Mouse (Mus musculus) monocyte, adult 5-6 weeks (primary cell): ENCODE measurements around the gene Kdm2b. TPM values are rescaled to one million over a fixed set of nuclear protein-coding genes. Genes with fewer than 3 reads are reported as not detected.

Experiments
- ATAC-seq: fragments of 153-309, 156-312 bp; replicated peaks from 2 replicates; pipeline ENCODE4 v1.8.0; 2017; ENCODE audit warnings: mild to moderate bottlenecking; ENCODE audit not compliant: low TSS enrichment, insufficient number of reproducible peaks, severe bottlenecking, poor library complexity, low FRiP score
- total RNA-seq: library from RNA; stranded (forward); fragments of 200-1000, 200-491, 200-594 nt; gene quantifications from 3 replicates; pipeline ENCODE4 v1.2.3, GENCODE M21; 2017

Kdm2b gene
- total RNA-seq, 1 experiment from 2014 or later: 24.1 TPM

- ATAC-seq: 0 out of 2 replicates have a peak, but pooled peaks have one; percentile 22
Measured at GRCm38 (mm10) chr5:122950329-122950953, 39.2 kb downstream of the Kdm2b start.

- ATAC-seq: 0 out of 2 replicates have a peak, but pooled peaks have one; percentile 18
Measured at GRCm38 (mm10) chr5:122949101-122949500, 40.5 kb downstream of the Kdm2b start.

GRCm38 (mm10) chr5:122947534-122947933 is 42.1 kb downstream of the Kdm2b start:
- ATAC-seq: no peak

- ATAC-seq: no peak
Measured at GRCm38 (mm10) chr5:122938676-122939075, 50.9 kb downstream of the Kdm2b start.

- no peak for ATAC-seq
Measured at GRCm38 (mm10) chr5:122937958-122938540, 51.6 kb downstream of the Kdm2b start.

GRCm38 (mm10) chr5:122937031-122937430 is 52.6 kb downstream of the Kdm2b start:
- no peak for ATAC-seq

- no peak for ATAC-seq
Measured at GRCm38 (mm10) chr5:122935810-122936209, 53.8 kb downstream of the Kdm2b start.

GRCm38 (mm10) chr5:122930991-122931390 is 58.6 kb downstream of the Kdm2b start:
- no peak for ATAC-seq

GRCm38 (mm10) chr5:122928293-122928692 is 61.3 kb downstream of the Kdm2b start:
- no peak for ATAC-seq

GRCm38 (mm10) chr5:122927703-122928102 is 61.9 kb downstream of the Kdm2b start:
- no peak for ATAC-seq

- ATAC-seq: no peak
Measured at GRCm38 (mm10) chr5:122927092-122927491, 62.5 kb downstream of the Kdm2b start.

- no peak for ATAC-seq
Measured at GRCm38 (mm10) chr5:122926341-122926740, 63.3 kb downstream of the Kdm2b start.

GRCm38 (mm10) chr5:122925534-122925958 is 64.1 kb downstream of the Kdm2b start:
- peak; percentile 71 for ATAC-seq

GRCm38 (mm10) chr5:122923871-122924465 is 65.7 kb downstream of the Kdm2b start:
- ATAC-seq: no peak

GRCm38 (mm10) chr5:122921941-122922340 is 67.7 kb downstream of the Kdm2b start:
- ATAC-seq: no peak

- ATAC-seq: no peak
Measured at GRCm38 (mm10) chr5:122920557-122920956, 69.1 kb downstream of the Kdm2b start.

GRCm38 (mm10) chr5:122917982-122918711 is 71.5 kb downstream of the Kdm2b start:
- ATAC-seq: no peak

- ATAC-seq: no peak
Measured at GRCm38 (mm10) chr5:122916147-122916546, 73.5 kb downstream of the Kdm2b start.

- no peak for ATAC-seq
Measured at GRCm38 (mm10) chr5:122912863-122913262, 76.8 kb downstream of the Kdm2b start.
